8 mouse cellular contexts compared by ENCODE assay signal in genomic region chr14:78537551-78537950, GRCm38 (mm10). TPM values are rescaled to one million over a fixed set of nuclear protein-coding genes. Genes with fewer than 3 reads are reported as not detected.
DNase-seq lines count a peak whose midpoint lies in the region; ATAC-seq and TF ChIP-seq lines count a peak whose summit lies in the region.

No protein-coding gene starts in this region.

- H3K9ac ChIP-seq in kidney, postnatal 0 days (ENCODE audit: low read depth, low read length): no peak overlapping the region; the same call in 1 of the 2 replicates
- peak overlapping the region; percentile 81 for H3K9ac ChIP-seq in hindbrain, embryonic 13.5 days

- ATAC-seq in kidney, postnatal 0 days (replicated peaks; ENCODE audit: low FRiP score, low read depth): no peak
- no peak for ATAC-seq in hindbrain, embryonic 13.5 days (ENCODE audit: low FRiP score)
- ATAC-seq in granulocyte monocyte progenitor cell, adult 5-6 weeks (replicated peaks; ENCODE audit: poor library complexity, severe bottlenecking): no peak

- H3K9me3 ChIP-seq in kidney, postnatal 0 days (replicated peaks; ENCODE audit: low read length): no peaks in the 10 kb centered on the region
- H3K9me3 ChIP-seq in hindbrain, embryonic 13.5 days: no peaks in the 10 kb centered on the region
- H3K9me3 ChIP-seq in limb, embryonic 10.5 days (replicated peaks): no peaks in the 10 kb centered on the region

- TF ChIP-seq CTCF in kidney, postnatal 0 days (IDR thresholded peaks at IDR 0.05; ENCODE audit: low read depth): no peak

- peak overlapping the region; percentile 75; the same call in 1 of the 2 replicates for H3K4me3 ChIP-seq in kidney, postnatal 0 days (replicated peaks; ENCODE audit: low read depth, low read length)
- peak overlapping the region; percentile 93 for H3K4me3 ChIP-seq in hindbrain, embryonic 13.5 days
- peak overlapping the region; percentile 93 for H3K4me3 ChIP-seq in limb, embryonic 10.5 days

- no peak for DNase-seq in kidney, postnatal 0 days (ENCODE audit: low spot score)
- DNase-seq in kidney, postnatal 4 days: no peak
- peak; percentile 59 to 67 for DNase-seq in cerebellum, postnatal 10 days
- no peak for DNase-seq in limb, embryonic 10.5 days (ENCODE audit: low spot score)
- DNase-seq in right cerebral cortex, postnatal 10 days (ENCODE audit: low spot score in 2 of 2): peak; percentile 54 to 65
- DNase-seq in ovary, adult 18-20 months (ENCODE audit: low spot score): no peak

- peaks cover 27% of the 10 kb centered on the region; the same call in 1 of the 2 replicates for H3K4me1 ChIP-seq in kidney, postnatal 0 days (replicated peaks; ENCODE audit: insufficient read depth, low read length)
- peaks cover 31% of the 10 kb centered on the region for H3K4me1 ChIP-seq in hindbrain, embryonic 13.5 days (replicated peaks)
- peaks cover 36% of the 10 kb centered on the region for H3K4me1 ChIP-seq in limb, embryonic 10.5 days

- H3K36me3 ChIP-seq in kidney, postnatal 0 days (ENCODE audit: insufficient read depth, low read length): no peaks in the 10 kb centered on the region
- no peaks in the 10 kb centered on the region for H3K36me3 ChIP-seq in hindbrain, embryonic 13.5 days
- 0 out of 2 replicates have a peak, but pooled peaks cover 2% of the 10 kb centered on the region for H3K36me3 ChIP-seq in limb, embryonic 10.5 days

- H3K4me2 ChIP-seq in kidney, postnatal 0 days (ENCODE audit: low read length): peak overlapping the region; percentile 54; the same call in 1 of the 2 replicates
- peak overlapping the region; percentile 71 for H3K4me2 ChIP-seq in hindbrain, embryonic 13.5 days

- H3K27ac ChIP-seq in kidney, postnatal 0 days: peak overlapping the region; percentile 90
- peak overlapping the region; percentile 97 for H3K27ac ChIP-seq in hindbrain, embryonic 13.5 days
- H3K27ac ChIP-seq in limb, embryonic 10.5 days: peak overlapping the region; percentile 97

- H3K27me3 ChIP-seq in kidney, postnatal 0 days (ENCODE audit: insufficient read depth, low read length): no peaks in the 10 kb centered on the region
- H3K27me3 ChIP-seq in hindbrain, embryonic 13.5 days: no peaks in the 10 kb centered on the region
- H3K27me3 ChIP-seq in limb, embryonic 10.5 days (ENCODE audit: low read depth, poor library complexity, severe bottlenecking): no peaks in the 10 kb centered on the region

- 39% methylated on average over 6 of the region's 6 CpGs for WGBS in kidney, postnatal 0 days
- 37% methylated on average over 6 of the region's 6 CpGs for WGBS in hindbrain, embryonic 13.5 days
- 49% methylated on average over 6 of the region's 6 CpGs for WGBS in limb, embryonic 10.5 days

RNA-seq across cellular contexts. Expression of gene Akap11, which starts 0.9 kb away (rescaled TPM):
- 12.2 and 13.0 TPM in 2 replicates for polyA plus RNA-seq in kidney, postnatal 0 days (2015; fragmentation: Nextera tagmentation; extraction: Ambion mirVana)
- 37.8 and 40.5 TPM in 2 replicates for polyA plus RNA-seq in hindbrain, embryonic 13.5 days (2015; fragmentation: Nextera tagmentation; extraction: Ambion mirVana)
- polyA plus RNA-seq in limb, embryonic 10.5 days (2016; fragmentation: Nextera tagmentation; extraction: Ambion mirVana): 17.7 and 21.9 TPM in 2 replicates
- total RNA-seq in granulocyte monocyte progenitor cell, adult 5-6 weeks (2014; fragmentation: Nextera tagmentation): 28.1 and 31.9 TPM in 2 replicates
- 35.1 and 38.3 TPM in 2 replicates for total RNA-seq in granulocyte monocyte progenitor cell, adult 5-6 weeks (2017)

Comparison
In these comparisons a context has a peak if more than half of its experiments do, and no peak if none do; other contexts are left out.
1. DNase-seq: peak in cerebellum, postnatal 10 days (2 of 2) and right cerebral cortex, postnatal 10 days (2 of 2); none in kidney, postnatal 0 days (single experiment), kidney, postnatal 4 days (0 of 2), limb, embryonic 10.5 days (single experiment) and ovary, adult 18-20 months (single experiment).
2. Peak in every context shown above with its lines, with median percentiles within 50 percentile points of each other: H3K27ac ChIP-seq and H3K4me3 ChIP-seq.